Mouse (Mus musculus) macrophage (primary cell): ENCODE data around the gene Ubxn11. TPM values are rescaled to one million over a fixed set of nuclear protein-coding genes. Genes with fewer than 3 reads are reported as not detected.

Experiments used
- H3K27ac ChIP-seq: fragments of 350-480 bp; formaldehyde crosslinking; 2 replicates; pipeline ENCODE4 v1.9.0; 2021
- H3K36me3 ChIP-seq: fragments of 350-480 bp; formaldehyde crosslinking; 2 replicates; pipeline ENCODE4 v1.9.0; 2021; ENCODE audit errors: inconsistent target
- H3K4me3 ChIP-seq: fragments of 350-480 bp; formaldehyde crosslinking; 2 replicates; pipeline ENCODE4 v1.9.0; 2021; ENCODE audit errors: inconsistent target
- H3K79me2 ChIP-seq: fragments of 350-480 bp; formaldehyde crosslinking; 2 replicates; pipeline ENCODE4 v1.9.0; 2021; ENCODE audit errors: inconsistent target
- WGBS: methylation state at CpG from one replicate; pipeline ENCODE4 v1.1.7; 2026; ENCODE audit warnings: inconsistent platforms; ENCODE audit not compliant: missing documents; 5-methylcytosine and 5-hydroxymethylcytosine counted together
- polyA plus RNA-seq: library from polyadenylated mRNA; stranded (reverse); fragments of 250-400 nt; gene quantifications from 3 replicates; pipeline ENCODE4 v1.2.4, GENCODE M21; 2018; ENCODE audit warnings: inconsistent platforms

The Ubxn11 gene
- polyA plus RNA-seq, 1 experiment from 2014 or later, result 1.0 TPM

DNA sequence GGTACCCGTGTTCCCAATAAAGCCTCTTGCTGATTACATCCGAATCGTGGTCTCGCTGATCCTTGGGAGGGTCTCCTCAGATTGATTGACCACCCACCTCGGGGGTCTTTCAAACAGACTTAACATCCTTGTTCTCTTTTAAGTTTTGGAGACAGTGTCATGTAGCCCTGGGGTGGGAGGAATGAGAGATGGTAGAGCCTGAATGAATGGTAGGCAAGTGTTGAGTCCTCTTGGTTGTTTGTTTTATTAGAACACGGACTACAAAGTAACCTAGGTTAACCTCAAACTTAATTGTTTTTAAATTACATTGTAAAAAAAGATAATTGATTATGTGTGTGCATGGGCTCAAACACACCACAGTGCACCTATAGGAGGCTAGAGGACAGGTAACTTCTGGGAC is 62.2 kb downstream of the Ubxn11 start:
- H3K36me3 ChIP-seq, result no peaks in the 10 kb centered on the region
- no peaks in the 10 kb centered on the region for H3K79me2 ChIP-seq
- 40% methylated on average over 2 of the region's 6 CpGs for WGBS
- peak overlapping the region; percentile 0; the same call in 1 of the 2 replicates for H3K4me3 ChIP-seq
- peak overlapping the region; percentile 65 for H3K27ac ChIP-seq

- no peaks in the 10 kb centered on the region for H3K79me2 ChIP-seq
- H3K36me3 ChIP-seq, result no peaks in the 10 kb centered on the region
- H3K4me3 ChIP-seq, result no peak overlapping the region; the same call in 1 of the 2 replicates
- WGBS, result 48% methylated on average over 6 of the region's 6 CpGs
- H3K27ac ChIP-seq, result peak overlapping the region; percentile 65
These were observed 62.7 kb downstream of the Ubxn11 start for GRCm38 (mm10) chr4:134165024-134165423.

- 78% methylated on average over 3 of the region's 3 CpGs for WGBS
- Histone ChIP-seq H3K27ac (peak overlapping the region; percentile 65; the same call in 1 of the 2 replicates), H3K36me3 (no peaks in the 10 kb centered on the region), H3K79me2 (no peaks in the 10 kb centered on the region), H3K4me3 (no peak overlapping the region)
These were observed 63.4 kb downstream of the Ubxn11 start for GRCm38 (mm10) chr4:134165548-134166465.

DNA sequence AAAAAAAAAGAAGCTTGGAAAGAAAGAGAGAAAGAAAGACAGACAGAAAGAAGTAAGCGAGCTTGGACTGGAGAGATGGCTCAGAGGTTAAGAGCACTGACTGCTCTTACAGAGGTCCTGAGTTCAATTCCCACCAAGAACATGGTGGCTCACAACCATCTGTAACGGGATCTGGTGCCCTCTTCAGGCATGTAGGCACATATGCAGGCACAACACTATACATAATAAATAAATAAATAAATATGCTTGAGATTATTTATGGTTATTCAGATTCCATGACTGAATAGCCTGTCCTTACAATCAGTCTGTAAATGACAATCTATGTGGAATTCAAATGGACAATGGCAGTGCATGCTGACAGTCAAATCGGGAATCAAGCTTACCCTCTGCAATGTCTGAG is 64.5 kb downstream of the Ubxn11 start:
- WGBS, result 94% methylated on average over 3 of the region's 3 CpGs

DNA sequence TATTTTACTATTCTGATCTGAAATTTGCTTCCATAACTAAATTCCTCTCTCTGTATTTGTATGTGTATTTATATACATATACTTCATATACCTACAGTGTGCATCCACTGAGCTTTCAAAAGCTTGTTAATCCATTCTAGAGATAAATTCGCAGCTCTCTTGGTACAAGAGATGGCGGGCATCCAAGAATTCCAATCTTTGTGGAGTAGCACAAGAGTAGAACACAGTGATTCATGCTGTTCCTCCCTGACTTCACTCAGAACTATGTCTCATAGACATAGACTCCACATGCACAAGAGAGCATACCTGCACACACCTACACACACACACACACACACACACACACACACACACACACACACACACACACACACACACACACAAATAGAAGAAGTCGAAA is 70.0 kb downstream of the Ubxn11 start:
- no peaks in the 10 kb centered on the region for H3K36me3 ChIP-seq
- H3K79me2 ChIP-seq, result peaks cover 41% of the 10 kb centered on the region
- H3K27ac ChIP-seq, result no peak overlapping the region
- H3K4me3 ChIP-seq, result no peak overlapping the region
- 95% methylated on average over 2 of the region's 3 CpGs for WGBS

More for the DNA sequence above, 64.5 kb downstream of the Ubxn11 start:
- H3K27ac ChIP-seq, result no peak overlapping the region
- H3K4me3 ChIP-seq, result no peak overlapping the region
- H3K79me2 ChIP-seq, result no peaks in the 10 kb centered on the region
- H3K36me3 ChIP-seq, result no peaks in the 10 kb centered on the region

Other genes with a start within 250 kb of the Ubxn11 start
- gene Rps6ka1, start 214.8 kb upstream of the Ubxn11 start, polyA plus RNA-seq, result 43.0 to 72.5 TPM (median 71.4 TPM) in 3 replicates
- gene Hmgn2, start 133.9 kb upstream of the Ubxn11 start, polyA plus RNA-seq, result 146 to 287 TPM (median 209 TPM) in 3 replicates
- 22.8 to 27.1 TPM (median 25.6 TPM) in 3 replicates for gene Dhdds, start 101.7 kb upstream of the Ubxn11 start, polyA plus RNA-seq
- gene Lin28a, start 83.7 kb upstream of the Ubxn11 start, polyA plus RNA-seq, result not detected in 3 replicates
- gene Zfp683, start 48.7 kb upstream of the Ubxn11 start, polyA plus RNA-seq, result not detected in 3 replicates
- gene Crybg2, start 41.8 kb upstream of the Ubxn11 start, polyA plus RNA-seq, result not detected in 3 replicates
- 559 to 720 TPM (median 599 TPM) in 3 replicates for gene Cd52, start 7.5 kb upstream of the Ubxn11 start, polyA plus RNA-seq
- gene Sh3bgrl3, start 26.2 kb downstream of the Ubxn11 start, polyA plus RNA-seq, result 849 to 1,117 TPM (median 993 TPM) in 3 replicates
- 8.6 to 12.9 TPM (median 8.8 TPM) in 3 replicates for gene Cep85, start 84.5 kb downstream of the Ubxn11 start, polyA plus RNA-seq
- not detected in 3 replicates for gene Gm7534, start 100.4 kb downstream of the Ubxn11 start, polyA plus RNA-seq
- not detected in 3 replicates for gene Catsper4, start 124.8 kb downstream of the Ubxn11 start, polyA plus RNA-seq
- gene Cnksr1, start 135.8 kb downstream of the Ubxn11 start, polyA plus RNA-seq, result not detected in 3 replicates
- gene E130218I03Rik, start 141.1 kb downstream of the Ubxn11 start, polyA plus RNA-seq, result not detected in 3 replicates
- gene Zfp593, start 143.0 kb downstream of the Ubxn11 start, polyA plus RNA-seq, result 3.8 to 10.0 TPM (median 4.8 TPM) in 3 replicates
- not detected in 3 replicates for gene Gm30191, start 144.4 kb downstream of the Ubxn11 start, polyA plus RNA-seq
- gene Grrp1, start 151.5 kb downstream of the Ubxn11 start, polyA plus RNA-seq, result not detected in 3 replicates
- gene Pdik1l, start 185.3 kb downstream of the Ubxn11 start, polyA plus RNA-seq, result 8.8 to 8.9 TPM (median 8.9 TPM) in 3 replicates
- not detected in 3 replicates for gene Trim63, start 212.6 kb downstream of the Ubxn11 start, polyA plus RNA-seq
- not detected in 3 replicates for gene Slc30a2, start 240.6 kb downstream of the Ubxn11 start, polyA plus RNA-seq